Mouse (Mus musculus) layer of hippocampus, postnatal 36 days (tissue): ENCODE measurements around the gene Clstn2. TPM values are rescaled to one million over a fixed set of nuclear protein-coding genes. Genes with fewer than 3 reads are reported as not detected.

Experiments used
- DNase-seq, 2 experiments: peaks; one replicate each; pipeline ENCODE4 v3.0.0; 2022
- total RNA-seq, 2 experiments: library from RNA; stranded (reverse); gene quantifications; 2 replicates each; pipeline ENCODE4 v1.2.3; 2021

The Clstn2 gene
- 100 to 1,000 TPM; 152 to 154 TPM for total RNA-seq

- peak; percentile 79 to 83 for DNase-seq
Observed at GRCm38 (mm10) chr9:98032573-98033272, at the start of gene Clstn2. TSS of gene Clstn2 (minus strand) at chr9:98033181.

GRCm38 (mm10) chr9:98067767-98068166 lies 34.8 kb upstream of the Clstn2 start:
- DNase-seq = no peak

GRCm38 (mm10) chr9:98061646-98062045 lies 28.7 kb upstream of the Clstn2 start:
- DNase-seq = no peak

GRCm38 (mm10) chr9:98057291-98057690 lies 24.3 kb upstream of the Clstn2 start:
- no peak for DNase-seq

- no peak for DNase-seq
Observed at GRCm38 (mm10) chr9:98051343-98051742, 18.4 kb upstream of the Clstn2 start.

GRCm38 (mm10) chr9:98033273-98033855 lies 383 bp upstream of the Clstn2 start:
- DNase-seq = peak in 1 of 2 experiments; percentile 40

GRCm38 (mm10) chr9:98031898-98032572 lies 946 bp downstream of the Clstn2 start:
- peak in 1 of 2 experiments; percentile 51 for DNase-seq

GRCm38 (mm10) chr9:98030715-98031114 lies 2.3 kb downstream of the Clstn2 start:
- DNase-seq = no peak

- DNase-seq = no peak
Observed at GRCm38 (mm10) chr9:98025548-98025947, 7.4 kb downstream of the Clstn2 start.

- DNase-seq = no peak
Observed at GRCm38 (mm10) chr9:98023069-98023468, 9.9 kb downstream of the Clstn2 start.

- DNase-seq = no peak
Observed at GRCm38 (mm10) chr9:98019876-98020275, 13.1 kb downstream of the Clstn2 start.

- peak; percentile 46 to 53 for DNase-seq
Observed at GRCm38 (mm10) chr9:98018687-98019086, 14.3 kb downstream of the Clstn2 start.

- DNase-seq = no peak
Observed at GRCm38 (mm10) chr9:98016576-98016975, 16.4 kb downstream of the Clstn2 start.

- no peak for DNase-seq
Observed at GRCm38 (mm10) chr9:97996349-97996748, 36.6 kb downstream of the Clstn2 start.

- no peak for DNase-seq
Observed at GRCm38 (mm10) chr9:97995723-97996122, 37.3 kb downstream of the Clstn2 start.

GRCm38 (mm10) chr9:97992131-97992530 lies 40.9 kb downstream of the Clstn2 start:
- DNase-seq = no peak

- no peak for DNase-seq
Observed at GRCm38 (mm10) chr9:97977339-97977738, 55.6 kb downstream of the Clstn2 start.

GRCm38 (mm10) chr9:97974801-97975347 lies 58.1 kb downstream of the Clstn2 start:
- peak in 1 of 2 experiments; percentile 29 for DNase-seq

- DNase-seq = no peak
Observed at GRCm38 (mm10) chr9:97966691-97967090, 66.3 kb downstream of the Clstn2 start.

GRCm38 (mm10) chr9:97957508-97957907 lies 75.5 kb downstream of the Clstn2 start:
- DNase-seq = no peak

- no peak for DNase-seq
Observed at GRCm38 (mm10) chr9:97956407-97957106, 76.4 kb downstream of the Clstn2 start.

GRCm38 (mm10) chr9:97953746-97954359 lies 79.1 kb downstream of the Clstn2 start:
- DNase-seq = no peak
